In the genomic region with DNA sequence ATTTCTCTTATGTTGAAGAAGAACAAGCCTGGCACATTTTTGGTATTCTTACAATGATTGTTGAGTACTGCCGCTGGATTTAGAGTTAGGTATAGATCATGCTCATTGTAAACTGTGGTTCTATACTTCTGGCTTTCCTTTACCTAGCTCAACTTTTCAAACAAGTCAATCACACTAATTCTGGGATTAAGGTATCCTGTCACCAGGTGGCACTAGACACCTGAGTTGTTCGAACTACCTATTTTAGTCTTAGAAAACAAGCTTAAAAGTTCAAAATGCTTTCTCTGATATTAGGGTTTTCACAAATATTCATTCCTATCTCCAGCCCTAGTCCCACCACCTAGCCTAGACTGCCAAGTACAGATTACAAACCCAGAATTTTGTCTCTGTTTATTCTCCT, we compare ENCODE assay signal across 30 mouse cellular contexts.
DNase-seq lines count a peak whose midpoint lies in the region; ATAC-seq and TF ChIP-seq lines count a peak whose summit lies in the region.
"Had no signal": no experiment of that assay in that cellular context is flagged by ENCODE, and none has a peak within 500 bp of the region (broad histone marks: within the 10 kb centered on the region; RNA-seq: fewer than 3 reads in every experiment).

No protein-coding gene starts in this region.

- 85% methylated on average over 2 of the region's 2 CpGs for whole genome bisulfite sequencing in kidney, adult 2 months
- 67% methylated on average over 2 of the region's 2 CpGs for WGBS in liver, adult 2 months
- 78% methylated on average over 2 of the region's 2 CpGs for WGBS in liver, embryonic 12.5 days (ENCODE audit: insufficient replicate concordance)
- WGBS in thymus, adult 2 months = 95% methylated on average over 2 of the region's 2 CpGs

- no peak overlapping the region for H3K4me3 ChIP-seq in kidney, adult 2 months (ENCODE audit: insufficient read depth, low read depth, low read length)
- no peak overlapping the region for H3K4me3 ChIP-seq in liver, adult 2 months (ENCODE audit: insufficient read depth, low read depth, low read length)
- no peak overlapping the region for H3K4me3 ChIP-seq in liver, embryonic 12.5 days
- H3K4me3 ChIP-seq in thymus, adult 2 months (ENCODE audit: control insufficient read depth, insufficient read depth, low read length) = no peak overlapping the region
- H3K4me3 ChIP-seq: embryonic facial prominence, embryonic 10.5 days; embryonic facial prominence, embryonic 15.5 days; forebrain, embryonic 13.5 days; heart, embryonic 12.5 days; limb, embryonic 13.5 days; megakaryocyte, embryonic 14.5 days; midbrain, embryonic 12.5 days; neural tube, embryonic 13.5 days had no signal

- ATAC-seq in liver, embryonic 12.5 days = no peak
- ATAC-seq: forebrain, embryonic 13.5 days; hindbrain, embryonic 16.5 days had no signal

- no peaks in the 10 kb centered on the region for H3K9me3 ChIP-seq in liver, embryonic 12.5 days (replicated peaks)
- H3K9me3 ChIP-seq: embryonic facial prominence, embryonic 15.5 days; G1E had no signal

- H3K27ac ChIP-seq in kidney, adult 2 months (ENCODE audit: insufficient read depth, low read depth, low read length) = no peak overlapping the region
- no peak overlapping the region for H3K27ac ChIP-seq in liver, adult 2 months (replicated peaks; ENCODE audit: insufficient read depth, low read depth, low read length)
- H3K27ac ChIP-seq in liver, embryonic 12.5 days = no peak overlapping the region
- H3K27ac ChIP-seq in thymus, adult 2 months (ENCODE audit: control insufficient read depth, insufficient read depth, low read length) = no peak overlapping the region
- H3K27ac ChIP-seq: embryonic facial prominence, embryonic 10.5 days; embryonic facial prominence, embryonic 15.5 days; forebrain, embryonic 13.5 days; limb, embryonic 13.5 days; liver, embryonic 14.5 days; midbrain, embryonic 12.5 days; neural tube, embryonic 13.5 days had no signal

- H3K79me2 ChIP-seq in liver, adult 2 months (ENCODE audit: control insufficient read depth, insufficient read depth, low read length) = no peaks in the 10 kb centered on the region

- H3K4me1 ChIP-seq in kidney, adult 2 months (ENCODE audit: control insufficient read depth, insufficient read depth, low read length) = no peaks in the 10 kb centered on the region
- peaks cover 2% of the 10 kb centered on the region; the same call in 1 of the 2 replicates for H3K4me1 ChIP-seq in liver, adult 2 months (ENCODE audit: control insufficient read depth, insufficient read depth, low read length)
- H3K4me1 ChIP-seq in liver, embryonic 12.5 days = no peaks in the 10 kb centered on the region
- no peaks in the 10 kb centered on the region for H3K4me1 ChIP-seq in thymus, adult 2 months (replicated peaks; ENCODE audit: control insufficient read depth, insufficient read depth, low read length)
- H3K4me1 ChIP-seq: embryonic facial prominence, embryonic 10.5 days; embryonic facial prominence, embryonic 15.5 days; forebrain, embryonic 13.5 days; heart, embryonic 12.5 days; limb, embryonic 13.5 days; megakaryocyte, embryonic 14.5 days; midbrain, embryonic 12.5 days; neural tube, embryonic 13.5 days had no signal

- H3K4me2 ChIP-seq in liver, embryonic 12.5 days = no peak overlapping the region
- H3K4me2 ChIP-seq: embryonic facial prominence, embryonic 15.5 days; forebrain, embryonic 13.5 days; heart, embryonic 12.5 days; limb, embryonic 13.5 days; lung, embryonic 14.5 days; midbrain, embryonic 12.5 days; neural tube, embryonic 13.5 days had no signal

- no peak; the same call in 1 of the 2 replicates for TF ChIP-seq CTCF in kidney, adult 2 months (conservative IDR thresholded peaks at IDR 0.05; ENCODE audit: insufficient read depth, insufficient read length, low read depth, low read length)
- TF ChIP-seq CTCF in liver, adult 2 months (IDR thresholded peaks at IDR 0.05; ENCODE audit: low read depth, low read length) = peak; percentile 65
- TF ChIP-seq CTCF in thymus, adult 2 months (IDR thresholded peaks at IDR 0.05; ENCODE audit: borderline replicate concordance, control insufficient read depth, extremely low read depth, insufficient read depth, low read length, poor library complexity) = no peak

- H3K27me3 ChIP-seq in kidney, adult 2 months (replicated peaks; ENCODE audit: control insufficient read depth, insufficient read depth, low read length) = no peaks in the 10 kb centered on the region
- no peaks in the 10 kb centered on the region for H3K27me3 ChIP-seq in liver, adult 2 months (ENCODE audit: control insufficient read depth, insufficient read depth, low read length)
- no peaks in the 10 kb centered on the region for H3K27me3 ChIP-seq in liver, embryonic 12.5 days (replicated peaks)
- no peaks in the 10 kb centered on the region for H3K27me3 ChIP-seq in thymus, adult 2 months (ENCODE audit: control insufficient read depth, insufficient read depth, low read length)
- H3K27me3 ChIP-seq: embryonic facial prominence, embryonic 15.5 days; forebrain, embryonic 13.5 days; heart, embryonic 12.5 days; limb, embryonic 13.5 days; megakaryocyte, embryonic 14.5 days; midbrain, embryonic 12.5 days; neural tube, embryonic 13.5 days had no signal

- no peaks in the 10 kb centered on the region for H3K36me3 ChIP-seq in kidney, adult 2 months (ENCODE audit: control insufficient read depth, insufficient read depth, low read length)
- no peaks in the 10 kb centered on the region for H3K36me3 ChIP-seq in liver, adult 2 months (ENCODE audit: control insufficient read depth, insufficient read depth, low read length)
- H3K36me3 ChIP-seq in liver, embryonic 12.5 days = no peaks in the 10 kb centered on the region
- H3K36me3 ChIP-seq in thymus, adult 2 months (ENCODE audit: control insufficient read depth, insufficient read depth, low read length) = no peaks in the 10 kb centered on the region
- H3K36me3 ChIP-seq: embryonic facial prominence, embryonic 10.5 days; embryonic facial prominence, embryonic 15.5 days; G1E; limb, embryonic 13.5 days; midbrain, embryonic 12.5 days had no signal

- no peak for TF ChIP-seq POLR2A in kidney, adult 2 months (IDR thresholded peaks at IDR 0.05; ENCODE audit: low read depth, low read length)
- no peak for TF ChIP-seq POLR2A in liver, adult 2 months (IDR thresholded peaks at IDR 0.05; ENCODE audit: extremely low read depth, insufficient read depth, low read length)
- TF ChIP-seq POLR2A in thymus, adult 2 months (IDR thresholded peaks at IDR 0.05; ENCODE audit: control insufficient read depth, extremely low read depth, insufficient read depth, low read length, poor library complexity) = no peak

- peak; percentile 24 for DNase-seq in kidney, adult 2 months
- DNase-seq in kidney, postnatal 4 days = no peak
- DNase-seq in liver, adult 2 months (ENCODE audit: extremely low read depth, low read depth, low spot score) = peak; percentile 70
- peak; percentile 9 for DNase-seq in ES-CJ7 (ENCODE audit: low read depth, low spot score)
- peak; percentile 42 for DNase-seq in adipocyte (ENCODE audit: low spot score)
- no peak for DNase-seq in urinary bladder, postnatal 10 days (ENCODE audit: low spot score)
- DNase-seq in thymus, adult 2 months = no peak
- DNase-seq: adrenal gland, adult 2 months; B cell, adult 2 months; cerebellum, adult 8-10 months; cerebellum, postnatal 25 days; gastrocnemius, postnatal 25 days; heart, adult 18-20 months; heart, postnatal 10 days; layer of hippocampus, adult 9-11 months; lung, embryonic 14.5 days; right cerebral cortex, postnatal 4 days; thymus, postnatal 4 days had no signal

- no peak overlapping the region for H3K9ac ChIP-seq in liver, adult 2 months (ENCODE audit: low read depth, low read length)
- H3K9ac ChIP-seq in liver, embryonic 12.5 days = no peak overlapping the region
- H3K9ac ChIP-seq: embryonic facial prominence, embryonic 15.5 days; forebrain, embryonic 13.5 days; heart, embryonic 12.5 days; limb, embryonic 13.5 days; liver, embryonic 14.5 days; lung, embryonic 14.5 days; midbrain, embryonic 12.5 days; neural tube, embryonic 13.5 days had no signal

Comparison
In these comparisons a context has a peak if more than half of its experiments do, and no peak if none do; other contexts are left out.
1. DNase-seq: peak in kidney, adult 2 months (single experiment), liver, adult 2 months (single experiment), ES-CJ7 (single experiment) and adipocyte (single experiment); none in kidney, postnatal 4 days (0 of 2), urinary bladder, postnatal 10 days (single experiment) and thymus, adult 2 months (single experiment).